Mouse (Mus musculus) retina, postnatal 7 days (tissue): ENCODE data around the gene Plxnc1.
A peak's percentile ranks its signal among the peaks of the same experiment; 100 is the strongest.

Experiments
- DNase-seq: peaks from one replicate; pipeline ENCODE4 v3.0.0-alpha.2; 2012; ENCODE audit warnings: low read depth, low spot score

The Plxnc1 gene

DNA sequence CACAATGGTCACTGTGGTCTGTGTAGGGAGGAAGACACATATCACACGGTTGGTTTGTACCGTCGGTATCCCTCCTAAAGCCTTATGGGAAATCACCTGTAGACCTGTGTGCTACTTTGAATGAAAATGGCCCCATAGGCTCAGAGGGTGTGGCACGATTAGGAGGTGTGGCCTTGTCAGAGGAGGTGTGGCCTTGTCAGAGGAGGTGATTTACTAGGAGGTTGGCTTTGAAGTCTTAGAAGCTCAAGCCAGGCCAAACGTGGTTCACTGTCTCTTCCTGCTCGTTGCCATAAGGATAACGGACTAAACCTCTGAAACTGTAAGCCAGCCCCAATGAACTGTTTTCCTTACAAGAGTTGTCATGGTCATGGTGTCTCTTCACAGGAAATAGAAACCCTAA lies 73.5 kb downstream of the Plxnc1 start:
- DNase-seq = no peak

DNA sequence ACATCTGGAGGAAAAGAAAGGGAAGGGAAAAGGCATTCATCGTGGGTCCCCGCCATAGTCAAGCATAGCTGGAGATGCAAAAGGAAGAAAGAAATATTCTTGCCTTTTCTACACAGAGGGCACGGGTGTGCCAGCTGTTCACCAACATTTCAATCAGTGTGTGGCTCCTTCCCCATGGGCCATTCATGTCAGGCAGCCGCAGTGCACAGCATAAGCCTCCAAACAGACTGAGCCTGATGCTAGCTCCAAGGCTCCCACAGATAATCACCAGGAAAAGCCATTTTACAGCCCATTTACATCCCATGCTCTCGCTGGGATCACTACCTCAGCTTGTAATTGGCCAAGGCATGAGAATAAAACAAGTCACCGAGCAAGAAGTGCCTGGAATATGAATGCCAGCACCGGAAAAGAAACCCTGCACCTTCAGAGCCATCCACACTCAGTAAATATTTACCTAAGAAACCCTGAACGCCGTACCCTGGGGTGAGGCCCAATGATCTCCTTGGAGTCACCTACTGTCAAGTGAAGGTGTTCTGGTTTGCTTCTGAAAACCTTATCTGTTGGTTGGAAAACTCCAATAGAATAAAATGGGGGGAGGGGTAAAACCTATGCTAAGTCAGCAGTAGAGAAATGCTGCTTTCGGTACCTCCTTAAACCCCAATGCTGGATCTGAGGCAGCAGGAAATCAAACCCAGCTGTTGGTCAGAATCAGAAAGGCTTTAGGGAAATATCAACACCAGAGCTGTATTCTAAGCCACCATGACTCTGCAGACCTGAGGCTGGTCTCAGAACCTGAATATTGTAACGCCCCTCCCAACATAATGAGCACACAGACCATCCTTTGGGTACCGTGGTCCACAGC lies 77.4 kb downstream of the Plxnc1 start:
- DNase-seq = no peak

DNA sequence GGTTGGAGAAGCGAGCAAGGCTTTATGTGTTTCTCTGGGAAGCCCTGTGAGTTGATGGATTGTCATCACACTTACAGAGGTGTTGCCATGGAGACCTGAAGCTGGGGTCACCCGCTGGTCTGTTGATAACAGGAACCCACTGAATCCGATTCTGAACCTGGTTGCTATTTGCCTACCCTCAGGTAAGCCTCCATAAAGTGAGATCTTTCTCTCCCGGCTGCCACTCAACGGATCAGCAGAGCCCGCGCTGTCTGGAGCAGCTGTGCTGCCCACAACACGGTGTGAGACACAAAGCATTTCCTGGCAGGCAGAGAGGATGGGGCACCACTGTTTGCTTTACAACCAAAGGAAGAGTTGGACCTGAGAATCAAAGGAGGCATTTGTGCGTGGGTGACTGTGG lies 79.4 kb downstream of the Plxnc1 start:
- no peak for DNase-seq

DNA sequence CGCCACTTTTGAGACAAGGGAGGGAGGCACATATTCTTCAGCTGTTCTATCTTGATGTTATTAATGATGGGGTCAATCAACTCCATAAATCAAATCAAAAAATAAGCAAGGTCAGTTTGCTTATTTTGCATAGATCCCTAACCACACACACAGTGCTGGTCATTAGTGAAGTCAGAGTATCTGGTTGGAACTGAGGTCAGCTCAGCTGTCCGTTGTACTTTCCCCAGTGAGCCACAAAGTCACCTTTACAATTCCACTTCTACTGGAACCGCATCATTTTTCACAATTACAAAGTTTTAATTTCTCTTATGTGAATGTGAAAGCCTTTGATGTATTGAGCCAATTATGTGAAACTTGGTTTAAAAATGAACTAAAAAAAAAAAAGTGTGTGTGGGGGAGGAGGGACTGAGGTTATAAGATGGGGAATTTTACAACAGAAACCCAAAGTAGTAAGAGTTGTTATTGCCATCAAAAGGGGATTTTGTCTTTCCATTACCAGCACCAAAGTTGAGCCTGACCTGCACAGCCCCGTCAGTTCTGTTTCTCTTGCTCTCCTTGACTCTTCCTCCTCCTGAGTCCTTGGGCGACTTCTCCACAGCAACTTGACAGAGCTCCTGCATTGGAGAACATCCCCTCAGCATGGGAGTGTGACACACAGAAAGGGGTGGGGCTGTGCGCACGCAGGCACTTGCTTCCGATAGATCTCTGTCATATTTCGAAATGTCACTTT lies 80.3 kb downstream of the Plxnc1 start:
- DNase-seq = no peak

DNA sequence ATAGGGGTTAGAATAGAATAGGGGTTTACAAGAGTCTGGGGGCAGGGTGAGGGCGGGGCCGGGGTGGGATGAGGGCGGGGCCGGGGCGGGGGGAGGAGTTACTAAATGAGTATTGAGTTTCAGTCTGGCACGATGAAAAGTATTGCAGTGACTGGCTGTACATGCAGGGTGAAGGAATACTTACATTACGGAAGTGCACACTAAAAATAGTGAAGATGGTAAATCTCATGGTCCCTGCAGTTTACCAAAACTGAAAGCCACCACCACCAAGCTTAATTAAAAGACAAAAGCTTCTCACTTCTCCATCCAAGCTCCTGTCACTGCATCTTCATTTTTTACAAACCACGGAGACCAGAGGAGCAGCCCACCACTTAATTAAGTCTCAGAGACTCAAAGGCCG lies 81.4 kb downstream of the Plxnc1 start:
- DNase-seq = no peak

DNA sequence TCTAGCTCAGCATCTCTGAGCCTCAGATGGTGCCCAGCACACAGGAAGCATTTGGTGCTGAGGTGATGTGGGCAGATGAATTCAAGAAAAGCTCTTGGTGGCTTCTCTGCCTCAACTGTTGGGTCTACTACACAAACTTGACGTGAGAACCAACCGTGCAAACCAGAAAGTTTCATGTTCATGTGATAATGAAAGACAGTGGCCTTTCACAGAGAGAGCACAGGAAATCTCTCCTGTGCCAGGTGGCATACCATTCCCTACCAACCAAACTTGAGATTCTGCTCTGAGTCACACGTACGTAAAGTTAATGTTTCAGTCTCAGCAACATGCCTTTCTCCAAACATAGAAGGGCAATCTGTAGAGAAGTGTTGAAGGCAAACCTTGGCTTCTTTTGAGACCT lies 83.8 kb downstream of the Plxnc1 start:
- DNase-seq = no peak

DNA sequence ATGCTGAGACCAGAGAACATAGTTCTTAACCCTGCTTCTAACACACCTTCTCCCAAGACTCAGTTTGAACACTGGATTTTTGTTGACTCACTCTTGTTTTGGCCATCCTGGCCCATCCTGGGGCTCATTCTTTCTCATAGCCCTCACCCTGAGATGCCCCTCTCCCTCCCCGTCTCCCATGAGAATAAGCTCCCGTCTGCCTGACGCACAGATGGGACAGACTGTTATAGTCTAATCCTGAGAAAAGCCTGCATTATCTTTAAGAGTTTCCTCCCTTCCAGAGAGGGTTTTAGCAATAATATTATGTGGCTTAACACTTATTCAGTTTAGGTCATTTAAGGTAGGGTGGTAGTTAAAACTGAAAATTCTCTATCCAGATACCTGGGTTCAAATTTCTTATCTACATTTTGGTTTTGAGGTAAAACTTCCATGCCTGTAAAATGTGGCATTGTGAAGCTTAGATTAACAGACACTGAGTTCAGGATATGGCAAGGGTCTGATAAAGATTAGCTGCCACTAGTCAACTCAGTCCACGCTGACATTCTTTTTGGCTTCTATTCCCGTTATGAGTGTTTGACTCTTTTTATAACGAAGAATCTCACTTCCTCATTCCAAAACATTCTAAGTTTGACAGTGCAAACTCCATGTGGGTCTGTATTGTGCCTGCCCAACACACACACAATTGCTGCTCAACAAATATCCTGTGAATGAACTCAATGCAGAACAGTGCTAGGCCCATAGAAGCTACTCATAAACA lies 86.2 kb downstream of the Plxnc1 start:
- no peak for DNase-seq

DNA sequence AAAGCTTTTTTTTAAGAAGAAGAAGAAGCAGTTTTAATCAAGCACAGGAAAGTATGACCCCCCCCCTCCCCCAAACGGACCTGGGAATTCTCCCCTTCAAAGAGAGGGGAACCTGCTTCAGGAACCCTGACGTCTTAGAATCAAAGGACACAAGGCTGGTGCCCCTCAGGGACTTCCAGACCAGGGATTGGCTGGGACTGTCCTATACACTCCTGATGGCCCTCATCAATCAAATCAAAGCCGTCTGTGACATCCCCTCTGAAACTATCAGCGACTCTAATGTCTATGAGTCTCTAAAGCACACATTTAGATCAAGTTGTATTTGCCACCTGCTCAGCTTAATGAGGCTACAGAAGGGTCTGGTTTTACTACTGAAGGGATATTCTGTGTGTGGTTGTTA lies 94.1 kb downstream of the Plxnc1 start:
- no peak for DNase-seq

DNA sequence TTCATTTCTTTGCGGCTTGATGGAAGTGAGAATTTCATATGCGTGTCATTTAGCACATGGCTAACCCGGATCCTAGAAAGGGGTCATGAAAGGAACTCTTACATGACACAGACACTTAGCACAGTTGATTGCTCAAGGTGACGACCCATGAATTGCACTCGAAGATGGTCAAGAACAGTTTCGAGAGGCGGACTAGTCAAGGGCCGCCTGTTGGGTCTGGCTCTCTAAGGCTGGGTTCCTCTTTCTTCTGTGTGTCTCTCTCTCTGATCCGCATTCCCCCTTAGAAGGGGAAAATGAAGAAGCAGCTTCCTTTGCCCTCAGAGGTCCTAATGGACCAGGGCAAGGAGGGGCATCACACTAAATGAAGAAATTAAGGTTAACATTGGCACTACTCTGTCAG lies 94.7 kb downstream of the Plxnc1 start:
- no peak for DNase-seq

DNA sequence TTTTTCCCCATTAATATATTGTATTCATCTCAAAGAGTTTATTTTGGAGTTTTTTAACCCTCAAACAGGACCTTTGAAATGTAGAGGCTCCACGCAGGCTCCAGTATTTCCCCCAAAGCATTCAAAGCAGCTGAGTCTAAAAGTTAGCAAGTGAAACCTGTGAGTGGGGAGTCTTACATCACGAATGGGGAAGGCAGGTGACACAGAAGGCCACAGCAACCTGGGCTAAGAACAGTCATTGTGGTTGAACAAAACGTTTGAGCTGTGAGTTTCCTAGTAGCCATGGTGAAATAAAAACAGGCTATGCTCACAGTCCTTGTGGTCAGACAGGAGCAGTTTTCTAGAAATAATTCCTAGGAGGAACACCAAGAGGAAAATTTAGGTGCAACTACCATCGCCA lies 95.3 kb downstream of the Plxnc1 start:
- no peak for DNase-seq

DNA sequence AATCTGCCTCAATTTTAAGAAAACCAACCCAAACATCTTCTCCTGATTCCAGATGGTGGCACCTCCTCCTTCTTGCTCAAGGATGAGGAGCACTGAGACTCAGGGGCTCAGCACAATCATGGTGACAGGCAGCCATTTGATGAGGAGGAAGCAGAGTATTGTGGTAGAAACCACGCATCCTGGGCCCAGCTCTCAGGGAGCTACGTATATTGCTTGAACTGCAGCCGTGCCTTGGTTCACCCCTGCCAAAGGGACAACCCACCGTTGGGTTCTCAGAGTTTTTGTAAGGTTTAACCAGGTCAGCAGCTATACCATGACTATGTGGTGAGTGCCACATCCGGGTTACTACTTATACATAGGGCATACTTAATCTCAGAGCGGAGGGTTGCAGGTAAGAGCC lies 96.3 kb downstream of the Plxnc1 start:
- no peak for DNase-seq

DNA sequence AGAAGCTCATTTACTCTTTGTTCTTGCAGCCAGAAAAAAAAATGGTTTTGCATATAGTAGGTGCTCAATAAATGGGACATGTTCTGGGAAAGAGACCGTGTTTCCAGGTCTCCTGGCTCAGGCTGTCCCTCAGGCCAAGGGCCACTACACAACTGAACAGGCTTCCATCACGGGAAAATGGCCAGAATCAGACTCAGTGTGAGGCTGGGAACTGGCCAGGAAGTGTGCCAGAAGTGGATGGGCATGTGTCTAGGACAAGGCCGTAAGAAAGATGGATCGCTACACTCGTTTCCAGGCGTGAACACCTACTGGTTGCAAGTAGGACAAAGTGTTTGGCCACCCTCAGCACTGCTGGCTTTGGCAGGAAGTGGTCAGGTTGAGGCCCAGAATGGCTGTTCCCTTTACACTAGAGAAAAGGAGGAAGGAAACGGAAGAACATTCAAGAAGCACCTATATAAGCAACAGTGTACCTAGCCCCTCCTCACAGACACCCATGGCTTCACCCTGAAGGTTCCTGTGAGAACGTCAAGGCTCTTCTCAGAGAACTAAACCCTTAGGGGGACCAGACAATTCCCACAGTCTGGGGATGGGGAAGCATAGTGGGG lies 98.0 kb downstream of the Plxnc1 start:
- DNase-seq = no peak

DNA sequence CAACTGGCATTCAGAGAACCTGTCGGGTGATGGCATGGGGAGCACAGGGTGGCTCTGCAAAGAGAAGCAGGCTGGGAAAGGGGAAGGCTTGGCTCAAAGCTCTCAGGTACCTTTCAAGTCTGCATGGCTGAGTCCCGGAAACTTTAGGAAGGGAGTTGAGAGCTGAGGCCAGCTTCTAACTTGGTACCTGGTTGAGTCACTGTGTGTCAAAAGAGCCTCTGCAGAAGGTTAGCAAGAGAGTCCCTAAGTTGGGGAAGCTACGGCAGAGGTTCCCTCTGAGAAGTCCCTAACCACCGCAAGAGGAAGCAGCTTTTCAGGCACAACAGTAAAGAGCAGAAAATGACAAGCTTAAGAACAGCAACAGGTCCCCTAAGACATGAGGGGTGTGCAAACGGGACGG lies 99.9 kb downstream of the Plxnc1 start:
- no peak for DNase-seq

DNA sequence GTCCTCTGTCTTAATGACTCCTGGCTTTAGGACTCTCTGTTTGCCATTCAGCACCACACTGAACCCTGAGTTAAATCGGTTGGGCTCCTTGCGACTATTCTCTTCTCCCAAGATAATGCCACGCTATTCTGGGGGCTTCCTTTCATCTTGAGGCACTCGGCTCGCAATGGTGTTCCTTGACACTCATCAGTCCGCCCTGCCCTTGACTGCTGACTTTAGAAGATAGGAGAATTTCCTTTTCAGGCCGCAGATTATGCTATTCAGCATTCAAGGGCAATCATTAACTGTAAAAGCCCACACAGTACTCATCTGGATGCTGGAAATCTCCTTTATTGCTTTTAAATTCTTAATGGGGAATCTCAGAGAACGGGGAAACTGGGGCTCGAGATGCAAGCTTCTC lies 108.8 kb downstream of the Plxnc1 start:
- DNase-seq = no peak

DNA sequence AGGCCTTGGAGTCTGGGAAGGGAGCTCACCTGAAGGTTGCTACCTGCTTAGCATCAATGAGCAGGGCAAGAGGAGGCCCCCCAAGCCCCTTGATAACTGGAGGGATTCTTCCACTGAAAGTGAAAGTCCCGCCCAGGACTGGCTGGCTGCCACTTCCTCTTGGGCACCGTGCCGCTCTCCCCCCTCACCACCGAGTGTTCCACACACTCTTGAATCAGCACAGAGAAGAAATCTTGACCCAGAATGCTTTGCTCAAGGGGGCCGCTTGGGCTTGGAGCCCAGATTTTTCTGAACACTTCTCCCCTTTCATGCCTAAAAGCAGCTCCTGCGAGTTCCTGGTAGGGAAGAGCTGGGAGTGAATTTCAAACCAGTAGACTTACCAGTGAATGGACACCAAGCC lies 115.2 kb downstream of the Plxnc1 start:
- DNase-seq = peak; percentile 23

DNA sequence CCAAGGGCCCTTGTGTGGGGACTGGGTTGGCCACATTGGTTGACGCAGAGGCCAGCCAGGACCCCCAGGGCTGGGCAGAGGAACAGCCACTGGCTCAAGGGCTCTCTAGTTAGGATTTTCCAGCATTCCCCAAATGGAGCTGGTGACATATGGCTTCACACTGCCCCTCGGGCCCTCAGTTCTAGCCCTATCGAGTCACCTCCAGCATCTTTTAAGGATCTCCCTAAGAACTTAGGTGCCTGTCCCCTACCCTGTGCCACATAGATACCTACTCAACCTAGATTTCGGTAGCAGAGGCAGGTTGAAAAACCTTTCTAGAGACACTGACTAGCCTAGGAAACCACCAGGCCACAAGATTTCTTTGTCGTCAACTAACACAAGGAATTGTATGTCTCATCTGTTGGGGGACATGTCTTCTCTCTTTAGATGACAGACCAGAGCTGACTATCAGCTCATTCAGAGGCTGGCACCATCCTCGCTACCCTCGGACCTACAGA lies 115.9 kb downstream of the Plxnc1 start:
- DNase-seq = no peak

DNA sequence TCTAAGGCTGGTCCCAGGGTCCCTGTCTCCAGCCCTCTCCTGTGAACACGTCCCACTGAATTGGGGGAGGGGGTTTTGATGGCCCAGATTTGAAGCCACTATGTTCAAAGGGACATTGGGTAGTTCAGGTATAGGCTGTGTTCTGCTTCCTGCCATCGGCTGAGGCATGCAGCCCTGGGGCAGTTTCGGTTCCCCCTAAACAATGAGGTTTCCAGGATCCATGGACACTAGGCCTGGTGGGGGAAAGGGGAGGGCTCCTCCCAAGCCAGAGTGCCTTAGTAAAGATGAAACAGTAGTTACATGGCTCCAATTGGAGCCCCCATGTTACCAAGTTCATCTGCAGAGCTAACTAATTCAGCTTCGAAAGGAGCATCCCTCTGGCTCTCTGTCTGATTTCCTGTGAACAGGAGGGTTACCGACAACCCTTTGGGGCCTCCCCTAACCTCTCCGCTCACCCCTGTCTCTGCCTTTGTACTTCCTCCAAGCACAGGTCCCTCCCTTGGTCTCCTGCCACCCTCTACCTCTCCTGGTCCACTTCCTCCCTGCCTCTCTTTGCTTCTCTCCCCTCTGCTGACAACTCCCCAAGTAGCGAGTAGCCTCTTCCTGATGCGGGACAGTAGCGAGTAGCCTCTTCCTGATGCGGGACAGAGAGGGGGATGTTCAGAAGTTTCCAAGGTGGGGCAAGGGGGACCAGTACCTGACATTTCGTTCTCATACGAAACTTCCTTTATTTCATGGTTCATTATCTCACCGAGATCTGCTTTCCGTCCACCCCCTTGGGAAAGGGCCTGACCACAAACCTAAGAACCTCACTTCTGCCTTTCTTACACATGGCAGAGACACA lies 116.5 kb downstream of the Plxnc1 start:
- DNase-seq = no peak

DNA sequence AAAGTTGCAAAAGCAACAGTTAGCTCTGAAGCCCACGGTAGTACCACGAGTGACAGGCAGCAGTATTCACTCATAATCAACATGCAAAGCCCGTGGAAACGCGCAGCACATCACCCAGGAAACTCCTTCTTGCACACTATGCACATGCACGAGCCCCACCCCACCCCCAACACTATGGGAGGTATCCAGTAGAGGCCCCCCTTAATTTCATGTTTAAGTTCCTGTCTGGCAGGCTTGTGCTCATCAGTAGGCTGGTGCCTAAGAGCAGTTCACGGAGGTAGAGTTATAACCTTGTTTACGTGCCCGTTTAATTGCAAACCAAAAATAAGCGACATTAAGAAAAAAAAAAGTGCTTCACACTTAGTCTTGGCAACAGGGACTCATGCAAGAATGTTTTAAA lies 117.3 kb downstream of the Plxnc1 start:
- DNase-seq = no peak

DNA sequence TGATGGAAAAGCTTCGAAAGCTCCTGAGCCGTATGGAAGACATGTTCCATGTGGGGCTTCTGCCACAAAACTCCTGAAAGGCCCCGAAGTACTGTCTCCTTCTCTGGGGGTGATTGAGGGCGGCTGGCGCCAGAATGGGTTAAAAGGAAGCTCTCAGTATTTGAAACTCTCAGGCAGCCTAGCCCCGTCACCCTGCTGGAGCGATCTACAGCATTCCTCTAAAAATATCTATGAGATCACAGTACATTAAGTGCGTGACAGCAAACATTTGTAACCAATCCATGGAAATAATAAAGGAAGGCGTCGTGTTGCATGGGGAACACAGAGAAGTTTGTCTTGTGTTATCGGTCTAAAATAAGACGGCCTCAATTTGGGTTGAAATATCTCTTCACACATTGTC lies 118.2 kb downstream of the Plxnc1 start:
- no peak for DNase-seq

DNA sequence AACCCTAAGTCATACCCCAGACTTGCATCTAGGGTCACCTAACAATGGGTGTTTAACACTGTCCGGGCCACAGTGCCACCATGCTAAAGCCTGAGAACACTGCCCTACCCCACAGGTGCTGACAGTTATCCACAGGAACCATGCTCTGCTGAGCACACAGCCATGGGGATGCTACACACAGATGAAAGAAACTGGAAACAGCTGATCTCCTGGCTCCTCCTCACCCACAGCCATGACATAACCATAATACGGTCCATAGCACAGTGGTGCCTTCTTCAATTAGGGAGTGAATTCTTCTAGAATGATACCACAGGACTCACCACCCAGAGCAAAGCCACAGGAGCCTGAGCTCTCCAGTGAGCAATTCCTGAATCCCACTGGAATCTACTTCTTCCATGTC lies 118.7 kb downstream of the Plxnc1 start:
- DNase-seq = no peak
